Mouse (Mus musculus) adrenal gland, postnatal 14 days (tissue): ENCODE results near the gene Tbl2. TPM values are rescaled to one million over a fixed set of nuclear protein-coding genes. Genes with fewer than 3 reads are reported as not detected.

Source experiments
- DNase-seq: peaks from one replicate; pipeline ENCODE4 v3.0.0; 2021; ENCODE audit warnings: mixed read lengths
- microRNA-seq, 2 experiments: library from miRNA; unstranded; fragments of <30 nt; microRNA quantifications; one replicate each; pipeline ENCODE4 v1.2.0; 2021
- total RNA-seq: library from RNA; stranded (reverse); gene quantifications from 2 replicates; pipeline ENCODE4 v1.2.3, GENCODE M21; 2021

Gene Tbl2
- total RNA-seq, 1 experiment from 2014 or later = 26.5 TPM

GRCm38 (mm10) chr5:135186621-135187348 is 37.3 kb downstream of the Tbl2 start, which contains the start of gene Baz1b:
Baz1b (plus strand) TSS chr5:135187264.
- DNase-seq = peak; percentile 99

- DNase-seq = peak; percentile 59
These were observed 38.1 kb downstream of the Tbl2 start for GRCm38 (mm10) chr5:135187349-135188213.

DNA sequence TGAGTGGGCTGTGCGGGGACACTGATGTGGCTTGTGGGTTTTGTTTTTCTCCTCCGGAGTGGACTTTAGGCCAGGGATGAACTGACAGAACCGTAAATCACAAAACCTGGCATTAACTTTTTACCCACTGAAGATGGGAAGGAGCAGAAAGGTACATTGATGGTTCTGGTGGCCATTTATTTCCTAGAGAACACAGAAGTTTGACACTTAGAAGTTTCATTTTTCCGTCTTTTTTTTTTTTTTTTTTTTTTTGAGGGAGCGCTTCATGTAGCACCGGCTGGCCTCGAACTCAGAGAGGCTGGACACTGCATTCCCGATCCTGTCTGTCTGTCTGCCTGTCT is 38.7 kb downstream of the Tbl2 start:
- no peak for DNase-seq

DNA sequence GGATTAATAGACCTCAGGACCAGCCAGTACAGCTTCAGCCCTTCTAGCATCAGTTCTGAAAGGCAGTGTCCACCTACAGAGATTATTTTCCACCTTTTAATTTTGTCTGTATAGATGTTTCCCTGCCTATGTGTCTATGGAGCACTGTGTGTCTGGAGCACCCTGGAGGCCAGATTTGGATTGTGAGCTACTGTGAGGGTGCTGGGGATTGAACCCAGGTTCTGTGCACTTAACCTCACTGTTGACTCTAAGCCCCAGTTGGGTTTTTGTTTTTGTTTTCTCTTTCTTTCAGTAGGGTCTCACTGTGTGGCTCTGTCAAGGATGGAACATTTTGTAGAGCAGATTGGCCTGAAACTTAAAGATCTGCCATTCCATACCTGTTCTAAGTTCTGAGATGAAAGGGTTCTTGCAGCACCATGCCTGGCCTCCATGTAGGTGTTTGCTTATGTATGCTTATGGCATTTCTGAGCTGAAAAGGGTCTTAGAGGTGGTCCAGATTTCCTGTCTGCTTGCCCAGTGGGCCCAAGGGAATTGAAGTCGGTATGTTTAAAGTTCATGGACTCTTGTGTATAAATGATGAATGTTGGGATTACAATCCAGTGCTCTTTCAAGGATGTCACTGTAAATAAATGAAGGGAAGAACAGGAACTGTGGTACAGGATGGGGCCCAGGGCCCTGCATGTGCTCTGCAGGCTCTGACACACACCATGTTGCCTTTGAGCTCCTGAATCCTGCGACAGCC is 40.0 kb downstream of the Tbl2 start:
- DNase-seq = no peak

DNA sequence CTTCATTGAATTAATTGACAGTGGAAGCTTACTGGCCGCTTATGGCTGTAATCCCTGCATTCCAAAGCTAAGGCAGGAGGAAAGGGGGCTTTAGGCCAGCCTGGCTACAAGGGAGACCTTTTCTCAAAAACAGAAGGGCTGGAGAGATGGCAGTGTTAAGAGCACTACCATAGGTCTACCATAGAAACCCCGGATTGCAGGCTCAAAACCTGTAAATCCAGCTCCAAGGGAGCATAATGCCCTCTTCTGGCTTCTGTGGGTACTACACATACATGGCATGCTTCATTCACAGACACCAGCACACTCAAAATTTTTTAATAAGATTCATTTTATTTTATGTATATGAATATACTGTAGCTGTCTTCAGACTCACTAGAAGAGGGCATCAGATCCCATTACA is 42.2 kb downstream of the Tbl2 start:
- DNase-seq = peak; percentile 81

DNA sequence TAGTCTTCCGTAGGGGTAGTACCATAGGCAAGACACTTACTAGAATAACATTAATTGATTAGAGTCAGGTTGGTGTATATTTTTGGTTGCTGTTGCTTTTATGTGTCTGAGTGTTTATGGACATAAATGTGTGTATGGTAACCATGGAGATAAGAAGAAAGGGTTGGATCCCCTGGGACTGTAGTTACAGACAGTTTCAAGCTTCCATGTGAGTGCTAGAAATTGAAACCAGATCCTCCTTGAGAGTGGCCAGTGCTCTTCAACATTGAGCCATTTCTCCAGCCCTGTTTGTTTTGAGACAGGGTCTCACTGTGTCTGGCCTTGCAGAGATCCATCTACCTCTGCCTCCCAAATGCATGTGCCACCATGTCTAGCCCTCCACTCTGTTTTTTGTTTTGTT is 43.0 kb downstream of the Tbl2 start:
- no peak for DNase-seq

GRCm38 (mm10) chr5:135196367-135196766 is 46.9 kb downstream of the Tbl2 start:
- DNase-seq = no peak

DNA sequence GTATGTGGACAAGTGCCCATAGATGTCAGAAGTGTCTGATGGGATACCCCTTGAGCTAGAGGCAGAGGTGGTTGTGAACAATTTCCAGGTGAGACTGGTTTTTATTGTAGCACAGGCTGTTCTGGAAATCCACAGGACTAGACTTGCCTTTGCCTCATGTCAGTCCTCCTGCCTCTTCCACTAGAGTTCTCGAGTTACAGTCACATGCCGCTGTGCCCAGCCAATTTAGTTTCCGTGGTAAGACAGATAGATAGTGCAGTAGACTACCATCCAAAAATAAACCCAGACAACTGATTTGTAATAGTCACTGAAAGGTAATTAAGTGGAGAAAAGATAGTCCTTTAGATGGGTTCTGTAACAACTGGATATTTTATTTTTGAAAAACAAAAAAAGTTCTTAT is 53.3 kb downstream of the Tbl2 start:
- DNase-seq = no peak

GRCm38 (mm10) chr5:135208197-135208596 is 58.7 kb downstream of the Tbl2 start:
- no peak for DNase-seq

Small RNA genes within 50 kb of the gene (microRNA-seq; reads per million reads assigned to microRNA genes)
- 0 reads per million in 2 experiments for gene Gm25315

Other genes starting within 250 kb of the Tbl2 start
- not detected in 2 replicates for gene Tmem270, start 242.9 kb upstream of the Tbl2 start, total RNA-seq
- gene Cldn13, start 234.1 kb upstream of the Tbl2 start, total RNA-seq = 0.60 and 3.7 TPM in 2 replicates
- gene Mettl27, start 217.3 kb upstream of the Tbl2 start, total RNA-seq = 24.5 and 28.5 TPM in 2 replicates
- not detected in 2 replicates for gene Cldn4, start 202.7 kb upstream of the Tbl2 start, total RNA-seq
- 0.90 and 9.0 TPM in 2 replicates for gene Cldn3, start 163.4 kb upstream of the Tbl2 start, total RNA-seq
- gene Abhd11, start 140.5 kb upstream of the Tbl2 start, total RNA-seq = 66.7 and 68.5 TPM in 2 replicates
- gene Stx1a, start 126.2 kb upstream of the Tbl2 start, total RNA-seq = 5.9 and 10.9 TPM in 2 replicates
- gene Dnajc30, start 85.5 kb upstream of the Tbl2 start, total RNA-seq = 24.5 and 26.2 TPM in 2 replicates
- gene Bud23, start 84.7 kb upstream of the Tbl2 start, total RNA-seq = 45.6 and 51.3 TPM in 2 replicates
- 2.2 and 3.5 TPM in 2 replicates for gene Vps37d, start 71.4 kb upstream of the Tbl2 start, total RNA-seq
- 80.7 and 81.6 TPM in 2 replicates for gene Mlxipl, start 59.8 kb upstream of the Tbl2 start, total RNA-seq
- gene Bcl7b, start 18.6 kb downstream of the Tbl2 start, total RNA-seq = 53.3 and 57.9 TPM in 2 replicates
- 84.6 and 87.4 TPM in 2 replicates for gene Baz1b, start 37.6 kb downstream of the Tbl2 start, total RNA-seq
- 2.7 and 3.0 TPM in 2 replicates for gene Fzd9, start 101.6 kb downstream of the Tbl2 start, total RNA-seq
- not detected in 2 replicates for gene Fkbp6, start 200.4 kb downstream of the Tbl2 start, total RNA-seq
- gene Trim50, start 203.6 kb downstream of the Tbl2 start, total RNA-seq = not detected in 2 replicates
- gene Nsun5, start 220.3 kb downstream of the Tbl2 start, total RNA-seq = 15.7 and 22.7 TPM in 2 replicates
- 26.0 and 28.2 TPM in 2 replicates for gene Pom121, start 244.9 kb downstream of the Tbl2 start, total RNA-seq